Mouse (Mus musculus): Measurements from ENCODE around the gene Mrpl21.

GRCm38 (mm10) chr19:3282572-3283467 is at the start of gene Mrpl21, which contains the start of gene Ighmbp2:
- no peak for TF ChIP-seq TCF12 (IDR thresholded peaks at IDR 0.05; ENCODE audit: insufficient read depth, poor library complexity, severe bottlenecking)
- no peak for TF ChIP-seq USF1 (IDR thresholded peaks at IDR 0.05; ENCODE audit: low read depth)
- peak; percentile 47 for TF ChIP-seq E2F4 (IDR thresholded peaks at IDR 0.05; ENCODE audit: insufficient read depth)
- no peak for TF ChIP-seq MAX (IDR thresholded peaks at IDR 0.05; ENCODE audit: low read depth)
- peak; percentile 83 for TF ChIP-seq POLR2A (IDR thresholded peaks at IDR 0.05; ENCODE audit: insufficient read length, low read depth)
- TF ChIP-seq REST (IDR thresholded peaks at IDR 0.05; ENCODE audit: insufficient read depth, insufficient read length) = peak; percentile 17
- TF ChIP-seq POLR2AphosphoS2 (IDR thresholded peaks at IDR 0.05; ENCODE audit: insufficient read length, low read depth) = peak; percentile 82
- TF ChIP-seq MYOG (IDR thresholded peaks at IDR 0.05; ENCODE audit: control insufficient read depth in 1 of 3, insufficient read depth in 1 of 3, insufficient read length in 2 of 3, low read depth in 2 of 3) = peak in 2 of 3 experiments; percentile 4 to 38
